22 mouse cellular contexts compared by ENCODE assay signal in genomic region chr4:69818885-69819284, GRCm38 (mm10).
A peak's percentile ranks its signal among the peaks of the same experiment; 100 is the strongest.
DNase-seq lines count a peak whose midpoint lies in the region; ATAC-seq lines count a peak whose summit lies in the region.
"Had no signal": no experiment of that assay in that cellular context is flagged by ENCODE, and none has a peak within 500 bp of the region (broad histone marks: within the 10 kb centered on the region; RNA-seq: fewer than 3 reads in every experiment).

No protein-coding gene starts in this region.

- no peak for DNase-seq in hindbrain, embryonic 11.5 days (ENCODE audit: low spot score)
- no peak for DNase-seq in hindbrain, embryonic 14.5 days (ENCODE audit: low spot score)
- DNase-seq in midbrain, embryonic 11.5 days (ENCODE audit: low spot score, missing footprints): no peak
- DNase-seq: adrenal gland, adult 2 months; adrenal gland, postnatal 10 days; adrenal gland, postnatal 25 days; cerebellum, adult 11 months; cerebellum, adult 18-20 months; cerebellum, adult 8-10 months; cerebellum, adult 9-11 months; cerebellum, postnatal 14 days; cerebellum, postnatal 36 days; embryo, embryonic 11 days had no signal

- H3K27ac ChIP-seq in hindbrain, embryonic 11.5 days (ENCODE audit: low read depth, low read length): no peak overlapping the region
- no peak overlapping the region for H3K27ac ChIP-seq in hindbrain, embryonic 14.5 days
- H3K27ac ChIP-seq in midbrain, embryonic 11.5 days (ENCODE audit: low read depth, low read length): no peak overlapping the region
- no peak overlapping the region for H3K27ac ChIP-seq in midbrain, embryonic 15.5 days
- H3K27ac ChIP-seq in midbrain, embryonic 13.5 days: no peak overlapping the region
- no peak overlapping the region for H3K27ac ChIP-seq in midbrain, embryonic 16.5 days (ENCODE audit: low read length)
- H3K27ac ChIP-seq: embryonic facial prominence, embryonic 13.5 days; embryonic facial prominence, embryonic 15.5 days; forebrain, embryonic 10.5 days; forebrain, embryonic 12.5 days had no signal

- H3K9me3 ChIP-seq in hindbrain, embryonic 11.5 days (ENCODE audit: control insufficient read depth, low read length): no peaks in the 10 kb centered on the region
- no peaks in the 10 kb centered on the region for H3K9me3 ChIP-seq in hindbrain, embryonic 14.5 days (ENCODE audit: control insufficient read depth, low read length)
- H3K9me3 ChIP-seq in midbrain, embryonic 11.5 days (ENCODE audit: control insufficient read depth, low read length): no peaks in the 10 kb centered on the region
- H3K9me3 ChIP-seq in midbrain, embryonic 15.5 days: no peaks in the 10 kb centered on the region
- H3K9me3 ChIP-seq in midbrain, embryonic 13.5 days: no peaks in the 10 kb centered on the region
- no peaks in the 10 kb centered on the region for H3K9me3 ChIP-seq in midbrain, embryonic 16.5 days (replicated peaks; ENCODE audit: control insufficient read depth, low read length, poor library complexity, severe bottlenecking)
- H3K9me3 ChIP-seq: embryonic facial prominence, embryonic 13.5 days; embryonic facial prominence, embryonic 15.5 days; forebrain, embryonic 10.5 days; forebrain, embryonic 12.5 days had no signal

- no peak overlapping the region for H3K4me2 ChIP-seq in hindbrain, embryonic 11.5 days (replicated peaks; ENCODE audit: low read depth, low read length)
- H3K4me2 ChIP-seq in hindbrain, embryonic 14.5 days (replicated peaks): no peak overlapping the region
- no peak overlapping the region for H3K4me2 ChIP-seq in midbrain, embryonic 11.5 days
- no peak overlapping the region for H3K4me2 ChIP-seq in midbrain, embryonic 15.5 days
- no peak overlapping the region for H3K4me2 ChIP-seq in midbrain, embryonic 13.5 days (replicated peaks)
- no peak overlapping the region for H3K4me2 ChIP-seq in midbrain, embryonic 16.5 days (ENCODE audit: low read length)
- H3K4me2 ChIP-seq: embryonic facial prominence, embryonic 13.5 days; embryonic facial prominence, embryonic 15.5 days; forebrain, embryonic 12.5 days had no signal

- 26% methylated on average over 3 of the region's 3 CpGs for WGBS in hindbrain, embryonic 11.5 days
- 6% methylated on average over 3 of the region's 3 CpGs for WGBS in hindbrain, embryonic 14.5 days
- WGBS in midbrain, embryonic 11.5 days: 8% methylated on average over 3 of the region's 3 CpGs
- 7% methylated on average over 3 of the region's 3 CpGs for WGBS in midbrain, embryonic 15.5 days
- 9% methylated on average over 3 of the region's 3 CpGs for WGBS in midbrain, embryonic 13.5 days
- 8% methylated on average over 3 of the region's 3 CpGs for WGBS in midbrain, embryonic 16.5 days

- H3K4me1 ChIP-seq in hindbrain, embryonic 11.5 days (replicated peaks; ENCODE audit: control insufficient read depth, insufficient read depth, low read length): no peaks in the 10 kb centered on the region; the same call in 1 of the 2 replicates
- H3K4me1 ChIP-seq in hindbrain, embryonic 14.5 days (replicated peaks; ENCODE audit: control insufficient read depth, insufficient read depth, low read length): no peaks in the 10 kb centered on the region
- H3K4me1 ChIP-seq in midbrain, embryonic 11.5 days (ENCODE audit: control insufficient read depth, insufficient read depth, low read length): peaks cover 9% of the 10 kb centered on the region
- H3K4me1 ChIP-seq in midbrain, embryonic 15.5 days: peaks cover 3% of the 10 kb centered on the region
- H3K4me1 ChIP-seq in midbrain, embryonic 13.5 days (replicated peaks): peaks cover 8% of the 10 kb centered on the region
- no peaks in the 10 kb centered on the region for H3K4me1 ChIP-seq in midbrain, embryonic 16.5 days (ENCODE audit: control insufficient read depth, insufficient read depth, low read length)
- H3K4me1 ChIP-seq: embryonic facial prominence, embryonic 13.5 days; embryonic facial prominence, embryonic 15.5 days had no signal

- H3K36me3 ChIP-seq in hindbrain, embryonic 11.5 days (ENCODE audit: control insufficient read depth, insufficient read depth, low read length): no peaks in the 10 kb centered on the region
- no peaks in the 10 kb centered on the region for H3K36me3 ChIP-seq in hindbrain, embryonic 14.5 days (replicated peaks; ENCODE audit: control insufficient read depth, insufficient read depth)
- no peaks in the 10 kb centered on the region for H3K36me3 ChIP-seq in midbrain, embryonic 11.5 days (ENCODE audit: control insufficient read depth, insufficient read depth, low read length)
- H3K36me3 ChIP-seq in midbrain, embryonic 15.5 days (replicated peaks): no peaks in the 10 kb centered on the region
- no peaks in the 10 kb centered on the region for H3K36me3 ChIP-seq in midbrain, embryonic 13.5 days
- no peaks in the 10 kb centered on the region for H3K36me3 ChIP-seq in midbrain, embryonic 16.5 days (ENCODE audit: control insufficient read depth, insufficient read depth, low read length)
- H3K36me3 ChIP-seq: embryonic facial prominence, embryonic 13.5 days; embryonic facial prominence, embryonic 15.5 days; forebrain, embryonic 10.5 days; forebrain, embryonic 12.5 days had no signal

- H3K4me3 ChIP-seq in hindbrain, embryonic 11.5 days (ENCODE audit: low read depth, low read length): no peak overlapping the region
- H3K4me3 ChIP-seq in hindbrain, embryonic 14.5 days (replicated peaks; ENCODE audit: low read length): no peak overlapping the region
- no peak overlapping the region for H3K4me3 ChIP-seq in midbrain, embryonic 11.5 days (ENCODE audit: low read depth, low read length)
- no peak overlapping the region for H3K4me3 ChIP-seq in midbrain, embryonic 15.5 days
- no peak overlapping the region for H3K4me3 ChIP-seq in midbrain, embryonic 13.5 days (replicated peaks)
- no peak overlapping the region for H3K4me3 ChIP-seq in midbrain, embryonic 16.5 days (ENCODE audit: low read depth, low read length)
- H3K4me3 ChIP-seq: embryonic facial prominence, embryonic 13.5 days; embryonic facial prominence, embryonic 15.5 days; erythroblast, embryonic 14.5 days; forebrain, embryonic 10.5 days; forebrain, embryonic 12.5 days had no signal

- ATAC-seq in hindbrain, embryonic 11.5 days (ENCODE audit: low FRiP score): peak; percentile 73
- ATAC-seq in hindbrain, embryonic 14.5 days (ENCODE audit: low FRiP score): no peak
- ATAC-seq in midbrain, embryonic 11.5 days (ENCODE audit: low FRiP score): peak; percentile 30; the same call in 1 of the 2 replicates
- no peak for ATAC-seq in midbrain, embryonic 15.5 days (replicated peaks)
- ATAC-seq in midbrain, embryonic 13.5 days: 0 out of 2 replicates have a peak, but pooled peaks have one; percentile 37
- ATAC-seq in midbrain, embryonic 16.5 days: no peak
- ATAC-seq: forebrain, embryonic 14.5 days had no signal

- peaks cover 2% of the 10 kb centered on the region; the same call in 1 of the 2 replicates for H3K27me3 ChIP-seq in hindbrain, embryonic 11.5 days (ENCODE audit: control insufficient read depth, insufficient read depth, low read length)
- no peaks in the 10 kb centered on the region for H3K27me3 ChIP-seq in hindbrain, embryonic 14.5 days (ENCODE audit: control insufficient read depth, insufficient read depth, low read length)
- H3K27me3 ChIP-seq in midbrain, embryonic 11.5 days (ENCODE audit: control insufficient read depth, insufficient read depth, low read length): no peaks in the 10 kb centered on the region
- H3K27me3 ChIP-seq in midbrain, embryonic 15.5 days (replicated peaks): no peaks in the 10 kb centered on the region
- H3K27me3 ChIP-seq in midbrain, embryonic 13.5 days: peaks cover 11% of the 10 kb centered on the region; the same call in 1 of the 2 replicates
- H3K27me3 ChIP-seq in midbrain, embryonic 16.5 days (ENCODE audit: control insufficient read depth, insufficient read depth, low read depth, low read length): no peaks in the 10 kb centered on the region
- H3K27me3 ChIP-seq: embryonic facial prominence, embryonic 13.5 days; embryonic facial prominence, embryonic 15.5 days; forebrain, embryonic 12.5 days had no signal

- H3K9ac ChIP-seq in hindbrain, embryonic 11.5 days (ENCODE audit: low read depth, low read length): no peak overlapping the region
- H3K9ac ChIP-seq in hindbrain, embryonic 14.5 days: no peak overlapping the region
- no peak overlapping the region for H3K9ac ChIP-seq in midbrain, embryonic 11.5 days (ENCODE audit: low read length)
- H3K9ac ChIP-seq in midbrain, embryonic 15.5 days: no peak overlapping the region
- H3K9ac ChIP-seq in midbrain, embryonic 13.5 days (replicated peaks): no peak overlapping the region
- H3K9ac ChIP-seq in midbrain, embryonic 16.5 days (ENCODE audit: low read depth, low read length): no peak overlapping the region
- H3K9ac ChIP-seq: embryonic facial prominence, embryonic 13.5 days; embryonic facial prominence, embryonic 15.5 days; forebrain, embryonic 12.5 days had no signal

Comparison
In these comparisons a context has a peak if more than half of its experiments do, and no peak if none do; other contexts are left out.
1. ATAC-seq: peak in hindbrain, embryonic 11.5 days (single experiment), midbrain, embryonic 11.5 days (single experiment) and midbrain, embryonic 13.5 days (single experiment); none in hindbrain, embryonic 14.5 days (single experiment), midbrain, embryonic 15.5 days (single experiment) and midbrain, embryonic 16.5 days (single experiment).